Mouse (Mus musculus) cerebellum, adult 8-10 months (tissue): ENCODE results near the gene Rtbdn.

Experiments used
- DNase-seq: peaks from one replicate; pipeline ENCODE4 v3.0.0; 2022

Gene Rtbdn

DNA sequence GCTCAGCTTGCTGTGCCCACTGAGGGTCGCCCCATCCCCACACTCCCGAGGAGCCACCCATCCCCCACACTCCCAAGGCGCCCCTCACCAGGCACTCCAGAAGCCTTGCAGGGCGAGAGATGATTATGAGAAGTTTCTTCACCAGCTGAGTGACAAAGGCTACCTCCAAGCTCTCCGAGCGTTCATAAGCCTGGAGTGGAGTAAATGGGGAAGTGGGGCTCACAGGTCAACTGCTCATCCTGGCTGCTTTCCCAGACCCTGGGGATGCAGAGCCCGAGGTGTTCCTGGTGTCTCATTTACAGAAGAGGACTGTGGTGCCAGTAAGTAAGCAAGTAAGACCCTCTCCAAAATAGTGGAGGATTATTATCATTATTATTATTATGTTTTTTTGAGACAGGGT lies 21.2 kb upstream of the Rtbdn start:
- DNase-seq = no peak

DNA sequence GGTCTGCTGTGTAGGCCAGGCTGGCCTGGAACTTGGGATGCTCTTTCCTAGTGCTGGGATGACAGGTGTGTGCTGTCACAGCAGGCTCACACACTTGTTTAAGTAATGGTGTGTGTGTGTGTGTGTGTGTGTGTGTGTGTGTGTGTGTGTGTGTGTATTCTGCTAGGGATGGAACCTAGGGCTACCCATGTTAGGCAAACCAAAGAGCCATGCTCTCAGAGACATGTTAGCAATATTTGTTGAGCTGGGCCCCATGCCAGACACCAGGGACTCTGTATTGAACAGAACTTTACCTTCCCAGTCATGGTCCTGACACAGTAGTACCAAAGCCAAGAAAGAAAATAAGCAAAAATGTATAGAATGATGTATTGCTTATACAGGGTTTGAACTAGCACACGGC lies 19.3 kb upstream of the Rtbdn start:
- no peak for DNase-seq

DNA sequence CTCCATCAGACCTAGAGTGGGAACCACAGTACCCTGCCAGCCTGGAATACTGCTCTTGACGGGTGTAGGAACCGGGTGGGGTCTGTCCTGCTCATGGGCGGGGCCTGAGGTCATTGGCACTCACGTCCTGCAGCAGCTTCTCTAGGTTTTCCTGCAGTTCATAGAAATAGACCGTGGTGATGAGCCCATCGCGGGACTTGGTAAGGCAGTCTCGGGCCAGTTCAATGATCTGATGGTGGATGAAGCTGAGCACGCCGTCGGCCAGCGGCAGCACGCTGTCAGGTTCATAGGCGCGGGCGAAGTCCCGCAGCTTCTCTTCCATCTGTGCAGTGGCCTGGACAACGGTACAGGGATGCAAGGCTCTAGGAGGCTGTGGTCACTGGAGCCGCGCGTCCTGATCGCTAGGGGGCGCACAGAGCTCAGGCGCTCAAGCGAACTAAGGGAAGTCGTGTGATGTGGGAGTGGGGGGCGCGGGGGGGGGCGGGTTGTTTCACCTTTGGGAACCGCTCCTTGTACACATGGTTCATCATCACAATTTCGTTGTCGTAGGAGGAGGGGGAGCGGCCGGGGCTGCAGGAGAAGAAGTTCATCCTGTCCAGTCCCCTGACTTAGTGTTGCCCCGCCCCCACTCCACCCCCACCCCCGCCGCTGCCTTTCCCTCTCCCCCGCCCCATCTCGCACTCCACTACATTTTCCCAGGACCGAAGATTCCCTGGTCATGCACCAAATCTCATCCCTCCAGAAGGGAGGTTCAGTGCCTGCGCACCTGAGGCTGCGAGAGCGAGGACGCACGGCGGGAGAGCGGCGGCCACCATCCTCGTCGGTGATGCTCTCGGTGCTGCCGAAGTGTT lies 18.1 kb upstream of the Rtbdn start:
- DNase-seq = peak; percentile 83

DNA sequence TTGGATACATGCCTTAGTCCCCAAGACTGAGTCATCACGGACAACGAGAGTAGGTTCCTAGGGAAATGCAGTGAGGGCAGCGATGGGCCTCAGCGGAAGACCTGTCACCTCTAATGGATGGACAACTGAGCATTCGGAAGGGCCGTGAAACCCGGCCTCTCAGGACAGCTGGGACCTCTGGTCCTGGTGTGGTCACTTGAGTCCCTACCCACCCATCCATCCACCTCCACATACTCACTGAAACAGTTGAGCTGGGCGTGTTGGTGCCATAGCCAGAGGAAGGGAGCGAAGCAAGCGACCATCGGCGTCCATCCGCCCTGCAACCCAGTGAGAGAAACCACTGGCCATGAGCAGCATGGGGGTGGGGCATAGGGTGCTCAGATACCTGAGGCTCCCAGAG lies 16.2 kb upstream of the Rtbdn start:
- DNase-seq = no peak

DNA sequence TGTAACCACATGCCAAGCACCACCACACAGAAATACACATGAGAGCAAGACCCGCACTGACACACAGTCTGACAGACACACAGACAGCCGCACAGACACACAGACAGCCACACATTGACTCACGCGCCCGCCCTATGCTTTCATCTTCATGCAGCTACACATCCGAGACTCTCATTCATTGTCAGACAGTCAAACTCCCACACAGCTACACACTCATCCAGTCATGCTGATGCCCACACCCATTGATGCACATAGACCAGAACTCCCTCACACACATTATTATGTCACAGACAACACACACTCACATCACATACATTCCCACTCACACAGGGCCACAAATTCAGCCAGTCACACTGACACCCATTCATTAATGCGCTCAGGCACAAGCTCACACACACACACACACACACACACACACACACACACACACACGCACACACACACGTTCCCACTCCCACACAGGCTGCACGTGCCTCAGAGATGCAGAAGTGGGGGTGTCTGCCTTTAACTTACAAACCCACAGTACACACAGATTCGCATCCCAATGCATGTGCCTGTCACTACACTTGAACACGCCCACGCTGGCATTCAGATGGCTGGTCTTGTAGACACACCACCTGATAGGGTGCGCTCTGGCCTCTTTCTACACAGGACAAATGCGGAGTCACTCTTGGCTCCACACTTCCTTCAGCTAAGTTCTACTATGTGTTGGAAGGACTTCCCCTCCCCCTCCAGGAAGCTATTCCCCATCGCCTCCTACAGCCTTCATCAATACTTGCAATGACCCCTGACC lies 12.8 kb upstream of the Rtbdn start:
- no peak for DNase-seq

DNA sequence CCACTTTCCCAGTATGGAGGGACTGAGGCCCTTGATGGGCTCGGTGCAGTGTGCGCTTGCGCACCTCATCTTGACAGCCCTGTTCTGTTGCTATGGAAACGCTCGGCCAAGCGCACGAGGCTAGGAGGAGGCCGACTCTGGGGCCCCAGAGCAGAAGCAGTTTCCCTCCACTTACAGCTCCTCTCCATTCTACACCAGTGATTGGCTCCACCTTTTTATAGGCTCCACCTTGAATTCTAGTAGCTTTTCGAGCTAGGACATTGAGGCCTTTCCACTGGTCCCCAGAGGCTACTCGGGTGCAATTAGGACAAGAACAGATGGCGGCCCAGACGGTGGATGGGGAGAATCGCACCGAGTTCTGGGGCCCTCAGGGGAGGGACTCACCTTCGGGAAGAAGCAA lies 11.9 kb upstream of the Rtbdn start:
- peak; percentile 77 for DNase-seq

DNA sequence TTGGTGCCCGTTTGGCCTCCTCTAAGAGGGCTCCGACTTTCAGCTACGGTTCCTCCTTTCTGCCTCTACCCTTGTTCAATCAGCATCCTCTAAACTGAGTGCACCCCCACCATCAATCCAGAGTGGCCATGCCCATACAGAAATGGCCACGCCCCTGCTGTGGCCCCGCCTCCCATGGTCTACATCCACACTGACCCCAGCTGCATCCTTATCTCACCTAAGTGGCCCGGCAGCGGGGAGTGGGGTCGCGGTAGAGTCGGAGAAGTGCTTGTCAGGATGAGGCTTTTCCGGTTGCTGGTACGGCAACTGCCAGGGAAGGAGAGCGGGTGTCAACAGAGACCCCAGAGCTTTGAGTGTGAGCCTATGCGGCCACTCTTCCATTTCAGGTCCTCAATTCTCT lies 11.3 kb upstream of the Rtbdn start:
- DNase-seq = peak; percentile 59

DNA sequence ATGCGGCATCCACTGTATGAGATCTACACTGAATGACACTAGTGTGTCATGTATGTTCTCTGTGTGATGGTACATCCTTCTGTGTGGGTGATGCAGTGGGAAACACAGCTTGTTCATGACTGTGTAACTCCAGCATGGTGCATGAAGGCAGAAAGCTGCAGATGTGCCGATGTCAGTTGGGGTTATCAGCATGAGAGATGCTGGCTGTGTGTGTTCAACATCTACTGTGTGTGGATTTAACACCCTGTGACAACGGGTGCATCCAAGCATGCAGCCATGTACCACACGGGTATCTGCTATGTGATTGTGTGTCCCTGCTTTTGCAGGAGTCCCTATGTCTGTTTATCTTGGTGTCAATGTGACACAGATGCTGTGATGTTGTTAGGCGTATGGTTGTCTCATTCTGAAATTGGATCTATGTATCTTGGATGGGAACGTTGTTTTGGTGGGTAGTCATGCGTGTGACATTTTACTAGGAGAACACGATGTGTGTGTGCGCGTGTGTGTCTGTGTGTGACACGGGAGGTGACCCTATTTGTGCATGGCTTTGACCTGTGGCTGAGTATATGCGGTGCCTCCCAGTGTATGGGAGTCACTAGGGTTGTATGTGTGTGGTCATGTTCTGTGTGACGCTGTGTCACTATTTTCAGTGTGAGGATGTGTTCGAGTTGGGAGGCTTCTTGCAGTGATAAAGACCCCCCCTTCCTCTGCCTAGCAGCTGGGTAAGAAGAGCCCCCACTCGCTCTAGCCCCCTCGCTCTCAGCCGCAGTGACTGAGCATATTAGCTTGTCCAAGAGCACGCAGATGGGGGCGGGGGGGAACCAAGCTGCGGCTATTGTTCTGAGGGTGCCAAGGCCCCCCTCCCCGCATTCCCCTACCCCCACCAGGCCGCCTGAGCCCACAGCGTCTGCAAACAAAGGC lies 10.5 kb upstream of the Rtbdn start:
- DNase-seq = peak; percentile 44

DNA sequence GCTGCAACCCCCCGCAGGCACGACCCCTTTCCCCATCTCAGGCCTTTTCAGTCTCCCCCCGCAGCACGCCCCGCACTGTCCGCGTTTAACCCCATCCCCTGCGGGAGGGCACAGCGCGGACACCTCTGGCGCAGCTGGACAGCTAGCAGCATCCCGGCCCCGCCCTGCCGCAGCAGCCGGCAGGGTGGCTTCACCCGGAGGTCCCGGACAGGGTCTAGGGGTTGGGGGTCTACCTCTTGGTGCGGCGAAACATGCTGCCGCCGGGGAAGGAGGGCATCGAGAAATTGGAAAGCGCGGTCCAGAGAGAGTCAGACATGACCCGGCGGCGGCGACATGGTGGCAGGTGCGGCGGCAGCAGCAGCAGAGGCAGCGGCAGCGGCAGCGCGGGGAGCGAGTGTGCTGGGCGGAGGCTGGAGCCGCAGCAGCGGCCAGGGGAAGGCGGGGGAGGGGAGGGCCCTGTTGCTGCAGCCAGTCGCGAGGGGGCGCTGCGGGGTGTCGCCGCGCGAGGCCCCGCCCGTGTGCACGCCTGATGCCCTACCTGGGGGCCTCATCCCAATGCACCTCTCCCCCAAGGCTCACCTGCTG lies 9.7 kb upstream of the Rtbdn start, which contains the start of gene Mast1:
Gene Mast1 (minus strand): TSS at position 398 of the 585 bp plus-strand sequence.
- DNase-seq = peak; percentile 84

DNA sequence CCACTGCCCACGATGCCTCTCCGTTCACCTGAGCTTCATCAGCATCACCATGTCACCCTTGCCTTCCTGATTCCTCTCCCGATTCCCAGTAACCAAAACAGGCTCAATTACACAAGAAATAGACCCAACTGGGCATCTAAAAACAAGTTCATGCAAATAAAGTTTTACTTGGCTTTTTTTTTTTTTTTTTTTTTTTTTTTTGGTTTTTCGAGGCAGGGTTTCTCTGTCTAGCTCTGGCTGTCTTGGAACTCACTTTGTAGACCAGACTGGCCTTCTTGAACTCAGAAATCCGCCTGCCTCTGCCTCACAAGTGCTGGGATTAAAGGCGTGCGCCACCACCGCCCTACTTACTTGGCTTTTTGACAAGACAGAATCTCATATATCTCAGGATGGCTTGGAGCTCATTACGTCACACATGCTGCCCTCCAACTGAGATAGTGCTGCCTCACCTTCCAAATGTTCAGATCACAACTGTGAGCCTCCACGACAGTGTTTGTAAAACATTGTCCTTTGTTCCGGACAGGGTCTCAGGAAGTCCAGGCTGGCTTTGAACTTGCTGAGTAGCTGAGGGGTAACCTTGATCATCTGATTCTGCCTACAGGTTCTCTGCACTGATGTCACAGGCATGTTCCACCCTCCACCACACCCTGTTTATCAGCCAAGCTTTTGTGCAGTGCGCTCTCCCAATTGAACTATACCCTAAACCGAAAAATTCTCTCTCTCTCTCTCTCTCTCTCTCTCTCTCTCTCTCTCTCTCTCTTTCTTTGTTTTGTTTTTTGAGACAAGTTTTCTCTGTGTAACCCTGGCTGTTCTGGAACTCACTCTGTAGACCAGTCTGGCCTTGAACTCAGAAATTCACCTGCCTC lies 8.9 kb upstream of the Rtbdn start:
- no peak for DNase-seq

DNA sequence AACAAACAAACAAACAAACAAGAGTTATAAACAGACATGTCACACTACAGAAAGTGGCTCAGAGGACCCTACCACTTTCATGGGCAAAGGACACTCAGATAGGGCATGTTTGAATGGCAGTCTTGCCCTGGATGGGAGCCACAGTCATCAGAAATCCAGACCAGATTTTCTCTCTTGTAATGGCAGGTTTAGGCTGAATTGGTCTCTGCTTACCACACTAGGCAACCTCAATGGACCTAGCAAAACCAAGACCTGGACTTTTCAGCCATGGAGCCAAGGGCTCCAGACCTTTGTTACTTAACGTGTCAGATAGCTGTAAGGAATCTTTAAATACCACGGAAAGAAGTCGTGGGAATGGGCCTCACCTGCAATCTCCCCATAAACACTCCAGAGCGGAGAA lies 3.1 kb upstream of the Rtbdn start:
- no peak for DNase-seq

DNA sequence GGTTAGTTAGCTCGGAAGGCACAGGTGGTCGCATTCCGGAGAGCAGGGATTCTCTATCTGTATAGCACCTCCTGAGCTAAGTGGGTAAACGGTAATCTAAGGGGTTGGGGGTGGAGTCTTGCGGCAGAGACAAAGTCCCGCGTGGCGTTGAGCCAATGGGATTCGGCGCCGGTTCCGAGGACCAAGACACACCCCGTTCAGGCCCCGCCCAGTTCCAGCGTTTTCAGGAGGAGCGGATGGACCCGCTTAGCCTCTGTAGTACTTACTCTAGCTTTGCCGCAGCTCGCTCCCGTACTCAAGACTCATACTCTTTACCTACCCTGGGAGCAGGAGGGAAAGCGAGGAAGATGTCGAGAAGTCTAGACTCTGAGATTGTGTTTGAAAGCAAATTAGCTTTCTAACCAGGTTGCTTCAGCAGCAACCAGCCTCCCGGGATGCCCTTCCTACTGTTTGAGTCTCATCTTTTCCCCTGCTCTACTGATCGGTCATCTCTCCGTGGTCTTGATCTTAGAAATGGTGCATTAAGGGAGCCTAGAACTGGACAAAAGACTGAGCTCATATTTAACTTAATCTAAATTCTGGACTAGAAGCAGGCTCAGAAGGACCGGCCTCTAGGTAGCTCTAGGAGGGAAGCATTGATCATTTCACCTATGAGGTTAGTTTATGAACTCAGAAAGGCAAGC lies 2.2 kb upstream of the Rtbdn start:
- DNase-seq = peak; percentile 77

DNA sequence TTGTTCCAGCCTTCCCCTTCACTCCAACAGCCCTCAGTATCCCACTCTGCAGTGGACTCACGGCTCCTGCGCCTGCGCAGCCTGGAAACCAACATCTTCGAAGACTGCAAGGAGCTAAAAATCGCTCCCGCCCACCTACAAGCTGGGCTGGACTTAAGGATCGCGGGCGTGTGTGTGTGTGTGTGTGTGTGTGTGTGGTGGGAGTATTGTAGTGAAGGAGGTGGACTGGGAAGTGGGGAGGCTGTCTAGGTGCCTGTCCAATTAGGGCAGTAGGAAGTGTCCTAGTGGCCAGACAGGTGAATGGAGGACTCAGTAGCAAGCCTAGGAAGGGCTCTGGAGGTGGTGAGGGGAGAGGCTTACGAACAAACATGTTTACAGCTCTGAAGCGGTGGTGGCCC lies 1.6 kb upstream of the Rtbdn start:
- DNase-seq = peak; percentile 47

DNA sequence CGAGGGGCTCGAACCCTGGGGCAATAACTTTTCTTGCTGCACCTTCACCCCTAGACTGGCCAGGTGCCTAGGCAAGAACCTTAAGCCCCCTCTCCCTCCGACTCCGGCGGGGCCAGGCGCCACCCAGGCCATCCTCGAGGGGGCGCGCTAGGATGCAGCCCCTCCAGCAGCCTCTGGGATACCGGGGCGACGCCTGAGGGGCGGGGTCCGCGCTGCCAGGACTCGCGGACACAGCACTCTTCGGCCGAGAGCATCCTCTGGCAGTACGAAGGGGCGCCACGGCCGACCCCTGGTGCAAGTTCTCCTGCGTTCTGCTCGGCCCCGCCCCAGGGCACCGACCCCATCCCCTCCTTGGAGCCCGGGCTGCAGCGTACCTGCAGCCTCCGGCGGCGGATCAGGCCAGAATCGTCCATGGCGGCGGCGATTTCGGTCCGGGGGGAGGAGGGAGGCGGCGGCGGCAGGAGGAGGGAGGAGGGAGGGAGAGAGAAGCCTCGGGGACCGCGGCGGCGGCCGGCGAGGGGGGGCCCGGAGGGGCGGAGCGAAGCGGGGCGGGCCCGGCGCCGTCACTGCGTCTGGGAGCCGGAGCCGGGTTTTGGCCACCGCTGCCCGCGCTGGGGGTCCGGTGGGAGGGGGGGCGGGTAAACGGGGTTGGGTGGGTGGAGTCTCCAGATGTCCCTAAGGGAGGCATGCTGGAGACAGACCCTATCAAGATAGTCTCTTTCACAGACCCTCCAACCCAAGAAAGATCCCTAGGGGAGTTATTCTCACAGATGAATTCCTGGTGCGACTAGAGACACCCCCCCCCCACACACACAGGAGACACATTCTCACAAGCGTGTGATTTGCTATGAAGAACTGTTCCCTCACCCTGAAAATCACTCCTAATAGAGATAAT lies 911 bp upstream of the Rtbdn start:
- peak; percentile 77 for DNase-seq

DNA sequence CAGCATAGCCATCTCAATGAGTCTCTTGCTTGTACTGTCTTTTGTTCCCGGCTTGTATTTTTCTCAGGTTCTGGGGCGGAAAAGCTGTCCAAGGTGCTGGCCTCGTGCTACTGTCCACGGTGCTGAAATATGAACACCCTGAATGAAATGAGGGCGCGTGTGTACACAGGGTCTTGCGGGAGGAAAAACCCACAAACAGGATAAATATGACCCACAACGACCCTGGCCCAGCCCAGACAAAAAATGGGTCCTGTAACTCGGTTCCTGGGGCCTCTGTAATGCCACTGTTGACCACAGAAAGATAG lies 402 bp downstream of the Rtbdn start:
- DNase-seq = no peak

DNA sequence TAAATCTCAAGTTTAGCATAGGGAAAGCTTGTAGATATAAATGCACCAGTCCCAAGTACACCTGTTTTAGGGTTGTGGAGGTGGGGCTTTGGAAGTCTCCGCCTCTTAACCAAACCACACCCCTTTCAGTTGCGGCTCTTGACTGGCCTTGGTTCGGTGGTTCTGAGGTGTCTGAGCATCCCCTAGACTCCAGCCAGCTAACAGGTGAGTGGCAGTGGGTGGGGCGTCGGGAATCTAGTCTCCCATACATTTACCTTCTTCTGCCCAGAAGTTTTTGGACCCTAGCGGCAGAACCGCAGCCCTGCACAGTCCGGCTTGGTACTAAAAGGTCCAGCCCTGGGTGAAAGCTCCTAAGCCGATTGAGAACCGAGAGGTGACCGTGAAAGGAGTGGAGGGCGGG lies 3.0 kb downstream of the Rtbdn start:
- DNase-seq = no peak

DNA sequence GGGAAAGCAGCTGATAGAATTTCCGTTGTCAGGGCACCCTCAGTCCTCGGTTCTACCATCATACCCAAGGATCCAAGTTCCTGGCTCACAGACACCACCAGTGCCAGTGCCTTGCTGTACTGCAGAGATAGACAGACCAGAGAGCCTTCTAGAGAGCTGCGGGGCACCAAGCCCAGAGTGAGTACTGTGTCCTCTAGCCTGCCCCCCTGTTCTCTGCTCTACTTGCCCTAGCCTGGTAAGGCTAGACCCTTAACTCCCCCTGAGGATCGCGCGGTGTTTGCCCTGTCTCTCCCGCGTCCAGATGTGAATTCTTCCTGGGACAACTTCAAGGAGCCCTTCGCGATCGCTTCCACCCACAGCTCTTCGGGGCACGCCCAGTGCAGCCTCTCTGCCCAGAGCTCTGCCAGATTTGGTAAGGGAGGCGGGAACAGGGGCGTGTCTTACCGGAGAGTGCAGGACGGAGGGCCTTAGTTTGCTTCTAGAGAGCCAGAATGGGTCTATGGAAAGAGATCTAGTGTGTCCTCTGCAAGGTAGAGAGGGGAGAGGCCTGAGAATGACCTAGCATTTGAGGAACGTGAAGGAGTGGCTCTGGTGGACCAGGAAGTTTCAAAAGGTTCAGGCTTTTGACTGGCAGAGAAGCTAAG lies 5.9 kb downstream of the Rtbdn start:
- no peak for DNase-seq

DNA sequence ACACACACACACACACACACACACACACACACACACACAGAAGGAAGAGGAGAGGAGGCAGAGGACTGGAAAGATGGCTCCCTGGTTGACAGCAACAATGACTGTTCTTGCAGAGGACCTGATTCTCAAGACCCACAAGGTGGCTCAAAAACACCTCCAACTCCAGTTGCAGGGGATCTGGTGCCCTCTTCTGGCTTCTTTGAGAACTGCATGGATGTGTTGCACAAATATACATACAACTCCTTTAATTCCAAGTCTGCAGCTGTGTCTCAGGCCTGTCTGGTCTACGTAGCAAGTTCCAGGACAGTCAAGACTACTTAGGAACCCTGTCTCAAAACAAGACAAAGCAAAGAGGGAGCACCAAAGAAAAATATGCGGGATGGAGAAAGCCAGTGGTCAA lies 10.0 kb downstream of the Rtbdn start:
- DNase-seq = peak; percentile 82

DNA sequence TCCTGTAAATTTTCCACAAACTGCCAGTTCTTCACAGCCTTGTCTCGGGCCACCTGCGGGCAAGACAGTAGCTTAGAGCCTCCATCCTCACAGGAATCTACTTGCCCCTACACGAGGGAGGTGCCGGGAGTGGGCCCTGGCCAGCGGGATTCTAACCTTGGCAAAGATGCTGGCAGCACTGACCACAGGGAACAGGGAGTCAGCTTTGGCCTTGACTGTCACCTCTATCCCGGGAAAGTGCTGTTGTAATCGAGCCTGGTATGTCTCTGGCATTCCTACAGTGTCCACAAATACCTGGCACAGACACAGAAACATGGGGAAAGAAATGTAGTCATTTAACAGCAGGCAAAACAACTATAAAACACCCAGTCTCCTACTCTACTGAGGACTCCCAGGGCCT lies 13.0 kb downstream of the Rtbdn start:
- no peak for DNase-seq

DNA sequence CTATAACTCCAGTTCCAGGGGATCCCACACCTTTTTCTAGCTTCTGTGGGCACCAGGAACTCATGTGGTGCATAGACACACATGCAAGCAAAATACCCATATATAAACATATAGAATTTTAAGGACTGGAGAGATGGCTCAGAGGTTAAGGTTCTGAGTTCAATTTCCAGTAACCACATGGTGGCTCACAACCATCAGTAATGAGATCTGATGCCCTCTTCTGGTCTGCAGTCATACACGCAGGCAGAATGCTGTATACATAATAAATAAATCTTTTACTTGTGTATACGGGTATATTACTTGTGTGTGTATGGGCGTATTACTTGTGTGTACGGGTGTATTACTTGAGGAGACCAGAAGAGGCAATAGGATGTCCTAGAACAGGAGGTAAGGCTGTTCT lies 17.2 kb downstream of the Rtbdn start:
- no peak for DNase-seq
